Mouse (Mus musculus): ENCODE results near the gene Gm28036. TPM values are rescaled to one million over a fixed set of nuclear protein-coding genes. Genes with fewer than 3 reads are reported as not detected.

Gm28036 gene
- polyA plus RNA-seq, 1 experiment from 2014 or later = 26.5 TPM

DNA sequence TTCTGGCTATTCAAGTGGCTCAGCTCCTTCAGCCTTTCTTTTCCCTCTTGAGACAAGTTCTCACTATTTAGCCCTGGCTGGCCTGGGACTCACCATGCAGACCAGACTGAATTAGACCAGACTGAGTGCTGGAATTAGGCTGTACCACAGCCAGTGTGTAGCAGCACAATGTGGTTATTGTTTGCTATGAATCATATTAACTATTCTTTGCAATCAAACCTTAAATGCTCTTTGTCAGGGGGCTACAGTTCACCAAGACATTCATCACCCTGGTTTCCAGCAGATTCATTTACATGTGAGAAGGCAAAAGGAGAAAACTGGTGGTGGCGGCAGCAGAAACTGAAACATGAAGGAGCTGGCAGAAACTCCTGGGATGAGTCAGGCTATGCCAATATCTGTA lies 37.1 kb downstream of the Gm28036 start:
- H3K4me2 ChIP-seq (replicated peaks; ENCODE audit: low read depth, low read length) = no peak overlapping the region
- H3K27me3 ChIP-seq (ENCODE audit: insufficient read depth, low read length) = no peaks in the 10 kb centered on the region
- H3K27ac ChIP-seq (ENCODE audit: low read length) = no peak overlapping the region
- H3K4me3 ChIP-seq (ENCODE audit: low read length) = no peak overlapping the region
- no peaks in the 10 kb centered on the region for H3K9me3 ChIP-seq (ENCODE audit: low read length)
- no peaks in the 10 kb centered on the region for H3K4me1 ChIP-seq (ENCODE audit: insufficient read depth, low read length)
- H3K36me3 ChIP-seq (ENCODE audit: insufficient read depth, low read length) = peaks cover 7% of the 10 kb centered on the region; the same call in 1 of the 2 replicates
- WGBS = 94% methylated on average over 1 of the region's 1 CpGs
- H3K9ac ChIP-seq (replicated peaks; ENCODE audit: low read length) = no peak overlapping the region
- no peak for ATAC-seq (ENCODE audit: low FRiP score, low TSS enrichment)

DNA sequence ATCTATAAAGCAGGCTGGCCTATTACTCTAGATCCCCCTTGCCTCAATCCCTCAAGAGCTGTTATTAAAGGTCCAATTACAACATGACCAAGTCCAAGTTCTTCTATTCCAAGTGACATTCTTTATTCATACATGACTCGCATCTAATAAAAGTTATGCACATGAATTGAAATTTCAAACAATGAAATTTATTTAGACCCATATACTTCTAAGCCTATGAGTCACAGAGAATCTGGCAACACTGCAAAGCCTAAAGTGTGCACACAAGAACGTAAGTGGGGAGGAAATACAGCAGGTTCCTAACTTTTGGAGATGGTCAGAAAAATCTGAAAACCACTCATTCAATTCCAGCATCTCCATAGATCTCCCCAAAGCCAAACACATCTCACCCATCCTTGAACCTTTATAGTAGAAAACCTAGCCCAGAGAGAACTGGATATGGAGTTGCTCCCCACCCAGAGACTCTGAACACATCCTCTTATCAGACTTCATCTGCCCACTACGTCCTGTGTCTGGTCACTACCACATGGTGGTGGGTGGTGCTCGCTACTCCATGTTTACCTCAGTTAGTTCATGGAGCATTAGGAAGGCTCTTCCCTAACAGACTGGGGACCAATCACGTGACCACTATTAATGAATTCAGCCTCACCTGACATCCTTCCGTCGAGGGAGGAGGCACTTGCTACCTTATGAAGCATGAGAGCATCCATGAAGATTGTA lies 39.3 kb downstream of the Gm28036 start:
- no peak for ATAC-seq (ENCODE audit: low FRiP score, low TSS enrichment)
- H3K9me3 ChIP-seq (ENCODE audit: low read length) = no peaks in the 10 kb centered on the region
- no peak overlapping the region for H3K4me2 ChIP-seq (replicated peaks; ENCODE audit: low read depth, low read length)
- H3K9ac ChIP-seq (replicated peaks; ENCODE audit: low read length) = no peak overlapping the region
- H3K4me3 ChIP-seq (ENCODE audit: low read length) = no peak overlapping the region
- H3K36me3 ChIP-seq (ENCODE audit: insufficient read depth, low read length) = peaks cover 7% of the 10 kb centered on the region; the same call in 1 of the 2 replicates
- WGBS = 88% methylated on average over 7 of the region's 7 CpGs
- H3K4me1 ChIP-seq (ENCODE audit: insufficient read depth, low read length) = no peaks in the 10 kb centered on the region
- no peak overlapping the region for H3K27ac ChIP-seq (ENCODE audit: low read length)
- H3K27me3 ChIP-seq (ENCODE audit: insufficient read depth, low read length) = no peaks in the 10 kb centered on the region

DNA sequence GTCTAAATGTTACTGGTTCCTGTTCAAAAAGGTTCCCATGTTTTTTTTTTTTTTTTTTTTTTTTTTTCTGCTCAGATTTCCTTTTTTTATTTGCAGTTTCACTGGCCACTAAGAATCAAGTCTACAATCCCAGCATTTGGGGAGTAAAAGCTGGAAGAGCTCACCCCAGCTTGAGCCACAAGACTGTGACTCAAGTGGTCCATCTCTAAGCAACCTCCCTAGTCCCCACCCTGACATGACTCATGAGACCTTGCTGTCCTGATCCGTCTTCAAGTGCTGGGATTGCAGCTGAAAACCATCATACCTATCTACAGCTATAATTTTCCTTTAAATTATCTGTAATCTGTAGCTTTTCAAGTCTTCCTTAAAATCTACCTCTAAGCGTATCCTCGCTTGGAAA lies 42.4 kb downstream of the Gm28036 start:
- WGBS = 87% methylated on average over 3 of the region's 3 CpGs

DNA sequence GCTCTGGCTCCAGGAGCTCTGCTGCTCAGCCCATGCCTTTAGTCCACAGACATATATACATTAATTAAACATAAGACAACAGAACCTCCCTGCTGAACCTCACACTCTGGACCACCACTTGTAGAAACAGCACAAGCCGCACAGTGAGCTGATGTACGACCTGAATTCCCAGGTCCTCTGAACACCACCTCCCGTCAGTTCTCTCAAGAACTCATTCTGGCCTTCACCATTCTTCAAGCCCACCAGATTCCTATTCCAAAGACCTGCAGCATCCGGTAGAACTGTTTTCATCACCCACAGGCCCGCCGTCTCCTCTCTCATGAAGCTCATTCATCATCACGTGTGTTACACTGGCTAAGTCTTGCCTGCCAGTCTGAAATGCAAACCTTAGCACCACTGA lies 46.5 kb downstream of the Gm28036 start:
- no peak overlapping the region for H3K9ac ChIP-seq (replicated peaks; ENCODE audit: low read length)
- H3K36me3 ChIP-seq (ENCODE audit: insufficient read depth, low read length) = peaks cover 36% of the 10 kb centered on the region
- ATAC-seq (ENCODE audit: low FRiP score, low TSS enrichment) = no peak
- H3K27me3 ChIP-seq (ENCODE audit: insufficient read depth, low read length) = no peaks in the 10 kb centered on the region
- H3K4me2 ChIP-seq (replicated peaks; ENCODE audit: low read depth, low read length) = no peak overlapping the region
- H3K27ac ChIP-seq (ENCODE audit: low read length) = no peak overlapping the region
- no peaks in the 10 kb centered on the region for H3K4me1 ChIP-seq (ENCODE audit: insufficient read depth, low read length)
- no peak overlapping the region for H3K4me3 ChIP-seq (ENCODE audit: low read length)
- 81% methylated on average over 7 of the region's 7 CpGs for WGBS
- H3K9me3 ChIP-seq (ENCODE audit: low read length) = no peaks in the 10 kb centered on the region

More for the DNA sequence above, 42.4 kb downstream of the Gm28036 start:
- H3K4me3 ChIP-seq (ENCODE audit: low read length) = no peak overlapping the region
- no peak for ATAC-seq (ENCODE audit: low FRiP score, low TSS enrichment)
- H3K4me2 ChIP-seq (replicated peaks; ENCODE audit: low read depth, low read length) = no peak overlapping the region
- no peak overlapping the region for H3K27ac ChIP-seq (ENCODE audit: low read length)
- no peaks in the 10 kb centered on the region for H3K9me3 ChIP-seq (ENCODE audit: low read length)
- H3K36me3 ChIP-seq (ENCODE audit: insufficient read depth, low read length) = peaks cover 1% of the 10 kb centered on the region; the same call in 1 of the 2 replicates
- H3K4me1 ChIP-seq (ENCODE audit: insufficient read depth, low read length) = no peaks in the 10 kb centered on the region
- H3K9ac ChIP-seq (replicated peaks; ENCODE audit: low read length) = no peak overlapping the region
- H3K27me3 ChIP-seq (ENCODE audit: insufficient read depth, low read length) = no peaks in the 10 kb centered on the region

DNA sequence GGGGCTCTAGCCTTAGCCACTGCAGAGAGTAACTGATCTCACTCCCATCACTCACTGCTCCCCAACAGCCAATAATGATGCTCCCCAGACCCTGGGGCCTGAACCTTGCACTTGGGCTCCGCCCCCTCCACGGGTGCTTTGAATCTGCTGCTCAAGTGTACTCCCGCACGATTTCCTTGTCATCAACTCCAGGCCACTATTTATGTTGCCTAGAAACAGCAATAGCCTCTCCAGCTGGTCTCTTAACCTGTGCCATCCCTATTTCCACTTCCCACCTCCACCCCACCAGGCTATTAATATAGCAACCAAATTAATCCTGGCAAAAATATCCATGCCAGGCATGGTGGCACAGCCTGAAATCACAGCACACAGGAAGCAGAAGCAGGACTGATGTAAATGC lies 47.2 kb downstream of the Gm28036 start:
- H3K27ac ChIP-seq (ENCODE audit: low read length) = no peak overlapping the region
- WGBS = 30% methylated on average over 4 of the region's 4 CpGs
- H3K9ac ChIP-seq (replicated peaks; ENCODE audit: low read length) = no peak overlapping the region
- no peak for ATAC-seq (ENCODE audit: low FRiP score, low TSS enrichment)
- peaks cover 41% of the 10 kb centered on the region for H3K36me3 ChIP-seq (ENCODE audit: insufficient read depth, low read length)
- H3K27me3 ChIP-seq (ENCODE audit: insufficient read depth, low read length) = no peaks in the 10 kb centered on the region
- H3K9me3 ChIP-seq (ENCODE audit: low read length) = no peaks in the 10 kb centered on the region
- H3K4me2 ChIP-seq (replicated peaks; ENCODE audit: low read depth, low read length) = no peak overlapping the region
- no peaks in the 10 kb centered on the region for H3K4me1 ChIP-seq (ENCODE audit: insufficient read depth, low read length)
- no peak overlapping the region for H3K4me3 ChIP-seq (ENCODE audit: low read length)

DNA sequence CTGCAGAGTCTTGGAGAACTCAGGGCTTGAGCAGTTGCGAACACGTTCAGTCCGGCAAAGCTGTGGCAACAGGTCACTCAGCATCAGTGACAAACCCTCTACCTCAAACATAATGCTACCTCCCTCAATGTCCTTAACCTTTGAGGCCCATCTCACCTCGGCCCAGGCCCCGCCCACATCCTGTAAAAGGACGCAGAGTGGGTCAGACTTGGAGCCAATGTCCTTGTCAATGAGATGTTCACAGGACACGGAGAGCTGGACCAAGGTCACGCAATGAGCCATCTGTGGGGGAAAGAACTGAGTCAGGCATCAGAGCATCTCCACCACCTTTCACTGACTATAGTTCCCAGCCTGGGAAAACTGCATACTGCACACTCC lies 47.7 kb downstream of the Gm28036 start:
- Histone ChIP-seq H3K36me3 (ENCODE audit: insufficient read depth, low read length) (peaks cover 46% of the 10 kb centered on the region), H3K4me3 (ENCODE audit: low read length) (no peak overlapping the region), H3K9me3 (ENCODE audit: low read length) (no peaks in the 10 kb centered on the region), H3K4me1 (ENCODE audit: insufficient read depth, low read length) (no peaks in the 10 kb centered on the region), H3K4me2 (replicated peaks; ENCODE audit: low read depth, low read length) (no peak overlapping the region), H3K27me3 (ENCODE audit: insufficient read depth, low read length) (no peaks in the 10 kb centered on the region), H3K9ac (replicated peaks; ENCODE audit: low read length) (no peak overlapping the region), H3K27ac (ENCODE audit: low read length) (no peak overlapping the region)
- ATAC-seq (ENCODE audit: low FRiP score, low TSS enrichment) = no peak
- WGBS = 74% methylated on average over 8 of the region's 8 CpGs

DNA sequence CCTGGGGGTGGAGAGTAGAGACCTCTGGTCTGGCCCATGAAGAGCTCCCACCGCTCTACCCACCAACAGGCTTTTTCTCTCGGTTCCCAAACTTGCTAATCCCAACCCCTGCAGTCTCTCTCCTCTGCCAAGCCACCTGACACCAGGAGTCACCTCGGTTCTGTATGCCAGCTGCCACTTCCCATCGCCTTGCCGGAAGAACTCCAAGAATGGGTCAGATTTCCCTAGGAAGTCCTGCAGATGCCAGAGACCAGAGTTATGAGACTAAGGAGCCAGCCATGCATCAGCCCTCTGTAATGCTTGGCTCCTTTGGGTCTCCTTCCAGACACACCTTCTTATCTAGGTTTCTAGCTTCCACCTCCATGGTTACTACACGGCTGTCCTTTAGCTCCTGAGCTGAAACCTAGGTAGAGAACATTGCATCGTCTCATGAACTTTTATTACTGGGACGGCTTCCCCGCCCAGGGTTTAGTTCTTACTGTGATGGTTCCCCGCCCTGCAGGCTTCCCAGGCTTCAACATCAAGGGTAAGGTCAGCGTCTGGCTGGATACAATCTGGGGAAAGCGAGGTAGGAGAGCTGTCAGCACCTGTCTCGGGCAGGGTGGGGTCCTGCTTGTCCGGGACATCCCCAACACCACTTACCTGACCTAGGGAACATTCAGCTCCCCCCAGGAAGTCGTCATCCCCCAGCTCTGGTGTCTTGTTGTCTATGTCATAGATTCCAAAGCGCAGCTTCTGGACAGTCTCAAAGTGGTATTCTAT lies 48.3 kb downstream of the Gm28036 start:
- no peak for ATAC-seq (ENCODE audit: low FRiP score, low TSS enrichment)
- Histone ChIP-seq H3K4me3 (ENCODE audit: low read length) (no peak overlapping the region), H3K27ac (ENCODE audit: low read length) (no peak overlapping the region)

DNA sequence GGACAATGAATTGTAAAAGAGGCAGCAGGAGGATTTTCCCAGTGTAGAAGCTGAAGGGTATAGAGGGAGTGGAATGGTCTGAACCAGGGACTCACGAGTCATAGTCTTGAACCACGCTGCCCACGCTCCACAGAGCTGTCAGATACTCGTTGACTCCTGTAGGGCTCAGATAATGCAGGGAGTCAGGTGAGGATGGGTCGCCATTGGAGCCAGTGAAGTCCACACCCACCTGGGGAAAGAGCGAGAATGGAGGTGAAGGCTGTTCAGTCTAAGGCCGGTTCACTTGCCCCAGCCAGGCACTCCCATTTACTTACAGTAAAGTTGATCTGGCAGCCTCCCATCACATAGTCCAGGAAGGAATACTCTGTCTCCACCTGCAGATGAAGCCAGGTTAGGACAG lies 49.4 kb downstream of the Gm28036 start:
- Histone ChIP-seq H3K27ac (ENCODE audit: low read length) (no peak overlapping the region), H3K36me3 (ENCODE audit: insufficient read depth, low read length) (peaks cover 63% of the 10 kb centered on the region), H3K9ac (replicated peaks; ENCODE audit: low read length) (no peak overlapping the region), H3K27me3 (ENCODE audit: insufficient read depth, low read length) (no peaks in the 10 kb centered on the region), H3K4me1 (ENCODE audit: insufficient read depth, low read length) (no peaks in the 10 kb centered on the region), H3K4me2 (replicated peaks; ENCODE audit: low read depth, low read length) (no peak overlapping the region), H3K4me3 (ENCODE audit: low read length) (no peak overlapping the region), H3K9me3 (ENCODE audit: low read length) (no peaks in the 10 kb centered on the region)
- no peak for ATAC-seq (ENCODE audit: low FRiP score, low TSS enrichment)
- 90% methylated on average over 7 of the region's 7 CpGs for WGBS

More for the DNA sequence above, 48.3 kb downstream of the Gm28036 start:
- Histone ChIP-seq H3K9ac (replicated peaks; ENCODE audit: low read length) (no peak overlapping the region), H3K27me3 (ENCODE audit: insufficient read depth, low read length) (no peaks in the 10 kb centered on the region), H3K36me3 (ENCODE audit: insufficient read depth, low read length) (peaks cover 52% of the 10 kb centered on the region), H3K9me3 (ENCODE audit: low read length) (no peaks in the 10 kb centered on the region), H3K4me2 (replicated peaks; ENCODE audit: low read depth, low read length) (no peak overlapping the region), H3K4me1 (ENCODE audit: insufficient read depth, low read length) (no peaks in the 10 kb centered on the region)
- 86% methylated on average over 16 of the region's 16 CpGs for WGBS

DNA sequence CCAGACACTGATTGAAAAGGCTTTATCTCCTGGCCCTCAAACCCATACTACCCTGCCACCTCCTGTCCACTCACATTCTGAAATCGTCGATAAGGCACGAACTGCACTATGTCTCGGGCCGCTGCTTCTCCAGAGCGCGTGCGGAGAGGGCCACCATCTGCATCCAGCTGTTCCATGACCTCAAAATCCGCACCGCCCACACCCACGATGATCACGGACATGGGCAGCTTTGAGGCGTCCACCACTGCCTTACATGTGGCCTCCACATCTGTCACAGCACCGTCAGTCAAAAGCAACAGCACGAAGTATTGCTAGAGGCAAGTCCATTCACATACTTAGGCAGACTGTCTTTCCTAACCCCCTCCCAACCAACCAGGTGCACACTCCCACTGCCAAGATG lies 53.2 kb downstream of the Gm28036 start:
- no peak for ATAC-seq (ENCODE audit: low FRiP score, low TSS enrichment)
- WGBS = 88% methylated on average over 15 of the region's 15 CpGs

DNA sequence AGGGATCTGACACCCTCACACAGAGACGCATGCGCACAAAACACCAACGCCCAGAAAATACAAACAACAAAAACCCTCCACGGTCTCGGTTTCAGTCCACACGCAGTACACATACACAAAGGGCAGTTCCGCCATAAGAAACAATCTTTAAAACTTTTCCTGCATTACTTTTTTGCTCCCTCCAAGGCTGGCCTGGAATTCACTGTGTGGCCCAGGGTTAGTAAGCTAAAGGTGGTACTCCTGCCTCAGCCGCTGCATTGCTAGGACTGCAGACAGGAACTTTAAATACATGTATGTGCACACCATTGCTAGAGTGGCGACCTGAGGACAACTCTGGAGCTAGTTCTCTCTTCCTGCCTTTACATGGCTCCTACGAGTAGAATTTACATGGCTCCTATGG lies 55.7 kb downstream of the Gm28036 start:
- ATAC-seq (ENCODE audit: low FRiP score, low TSS enrichment) = no peak
- no peaks in the 10 kb centered on the region for H3K27me3 ChIP-seq (ENCODE audit: insufficient read depth, low read length)
- H3K4me2 ChIP-seq (replicated peaks; ENCODE audit: low read depth, low read length) = no peak overlapping the region
- WGBS = 97% methylated on average over 10 of the region's 10 CpGs
- H3K27ac ChIP-seq (ENCODE audit: low read length) = no peak overlapping the region
- no peak overlapping the region for H3K4me3 ChIP-seq (ENCODE audit: low read length)
- H3K9me3 ChIP-seq (ENCODE audit: low read length) = no peaks in the 10 kb centered on the region
- H3K4me1 ChIP-seq (ENCODE audit: insufficient read depth, low read length) = peaks cover 3% of the 10 kb centered on the region; the same call in 1 of the 2 replicates
- H3K36me3 ChIP-seq (ENCODE audit: insufficient read depth, low read length) = peaks cover 70% of the 10 kb centered on the region
- H3K9ac ChIP-seq (replicated peaks; ENCODE audit: low read length) = no peak overlapping the region

More for the DNA sequence above, 53.2 kb downstream of the Gm28036 start:
- no peaks in the 10 kb centered on the region for H3K4me1 ChIP-seq (ENCODE audit: insufficient read depth, low read length)
- no peak overlapping the region for H3K27ac ChIP-seq (ENCODE audit: low read length)
- H3K4me3 ChIP-seq (ENCODE audit: low read length) = no peak overlapping the region
- no peaks in the 10 kb centered on the region for H3K27me3 ChIP-seq (ENCODE audit: insufficient read depth, low read length)
- no peak overlapping the region for H3K9ac ChIP-seq (replicated peaks; ENCODE audit: low read length)
- H3K36me3 ChIP-seq (ENCODE audit: insufficient read depth, low read length) = peaks cover 93% of the 10 kb centered on the region
- no peaks in the 10 kb centered on the region for H3K9me3 ChIP-seq (ENCODE audit: low read length)
- H3K4me2 ChIP-seq (replicated peaks; ENCODE audit: low read depth, low read length) = no peak overlapping the region
